Mouse (Mus musculus) monocyte, adult 5-6 weeks (primary cell): ENCODE measurements around the gene Sgms1. TPM values are rescaled to one million over a fixed set of nuclear protein-coding genes. Genes with fewer than 3 reads are reported as not detected.

Experiments
- ATAC-seq: fragments of 153-309, 156-312 bp; replicated peaks from 2 replicates; pipeline ENCODE4 v1.8.0; 2017; ENCODE audit warnings: mild to moderate bottlenecking; ENCODE audit not compliant: low TSS enrichment, insufficient number of reproducible peaks, severe bottlenecking, poor library complexity, low FRiP score
- total RNA-seq: library from RNA; stranded (forward); fragments of 200-1000, 200-491, 200-594 nt; gene quantifications from 3 replicates; pipeline ENCODE4 v1.2.3, GENCODE M21; 2017

The Sgms1 gene
- total RNA-seq, 1 experiment from 2014 or later, result 146 TPM

GRCm38 (mm10) chr19:32281917-32282316 lies 107.6 kb downstream of the Sgms1 start:
- ATAC-seq, result no peak

- no peak for ATAC-seq
Measured at GRCm38 (mm10) chr19:32280380-32280779, 109.1 kb downstream of the Sgms1 start.

- no peak for ATAC-seq
Measured at GRCm38 (mm10) chr19:32279400-32279799, 110.1 kb downstream of the Sgms1 start.

GRCm38 (mm10) chr19:32277869-32278268 lies 111.6 kb downstream of the Sgms1 start:
- no peak for ATAC-seq

GRCm38 (mm10) chr19:32277287-32277686 lies 112.2 kb downstream of the Sgms1 start:
- no peak for ATAC-seq

- ATAC-seq, result peak; percentile 87
Measured at GRCm38 (mm10) chr19:32276817-32277216, 112.7 kb downstream of the Sgms1 start.

GRCm38 (mm10) chr19:32276263-32276662 lies 113.3 kb downstream of the Sgms1 start:
- 0 out of 2 replicates have a peak, but pooled peaks have one; percentile 11 for ATAC-seq

GRCm38 (mm10) chr19:32275068-32275925 lies 114.2 kb downstream of the Sgms1 start:
- ATAC-seq, result peak; percentile 16; the same call in 1 of the 2 replicates

- ATAC-seq, result no peak
Measured at GRCm38 (mm10) chr19:32274145-32274544, 115.4 kb downstream of the Sgms1 start.

- ATAC-seq, result no peak
Measured at GRCm38 (mm10) chr19:32273714-32274113, 115.8 kb downstream of the Sgms1 start.

- peak; percentile 13 for ATAC-seq
Measured at GRCm38 (mm10) chr19:32272475-32273260, 116.8 kb downstream of the Sgms1 start.

GRCm38 (mm10) chr19:32271455-32272200 lies 117.9 kb downstream of the Sgms1 start:
- peak; percentile 59 for ATAC-seq

GRCm38 (mm10) chr19:32269844-32270176 lies 119.7 kb downstream of the Sgms1 start:
- no peak for ATAC-seq

GRCm38 (mm10) chr19:32269141-32269843 lies 120.2 kb downstream of the Sgms1 start:
- no peak for ATAC-seq

GRCm38 (mm10) chr19:32268562-32268961 lies 121.0 kb downstream of the Sgms1 start:
- ATAC-seq, result no peak

- peak; percentile 80 for ATAC-seq
Measured at GRCm38 (mm10) chr19:32266385-32267252, 122.9 kb downstream of the Sgms1 start.

- ATAC-seq, result peak; percentile 42; the same call in 1 of the 2 replicates
Measured at GRCm38 (mm10) chr19:32263753-32264152, 125.8 kb downstream of the Sgms1 start.
